Mouse (Mus musculus): ENCODE results near the gene Acsl5.

DNA sequence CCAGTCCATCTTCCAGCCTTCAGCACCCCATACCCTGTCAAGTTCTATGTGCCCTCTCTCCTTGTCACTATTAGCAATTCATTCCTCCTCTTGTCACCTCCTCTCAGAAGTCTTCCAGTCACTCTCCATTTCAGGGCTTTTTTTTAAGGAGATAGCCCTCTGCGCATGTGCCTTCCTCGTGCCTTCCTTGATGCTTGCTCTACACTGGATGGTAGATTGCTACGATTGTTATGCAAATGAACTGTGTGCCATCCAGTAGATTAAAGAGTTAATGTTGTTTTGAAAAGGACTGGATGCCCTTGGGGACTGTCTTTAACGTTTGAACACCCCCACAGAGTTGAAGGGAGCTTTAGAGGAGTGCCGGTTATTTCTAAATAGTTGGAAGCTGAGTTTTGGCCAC lies 25.1 kb upstream of the Acsl5 start:
- no peak for TF ChIP-seq CTCF (IDR thresholded peaks at IDR 0.05; ENCODE audit: low read depth)
- TF ChIP-seq EP300 (IDR thresholded peaks at IDR 0.05; ENCODE audit: low read depth), result no peak
